Comparison of ENCODE assay signal across 8 mouse cellular contexts in genomic region chr14:87415808-87416721, GRCm38 (mm10). TPM values are rescaled to one million over a fixed set of nuclear protein-coding genes. Genes with fewer than 3 reads are reported as not detected.
A peak's percentile ranks its signal among the peaks of the same experiment; 100 is the strongest.
DNase-seq lines count a peak whose midpoint lies in the region; ATAC-seq lines count a peak whose summit lies in the region.

Gene Tdrd3 (plus strand): TSS chr14:87416639.

- H3K9ac ChIP-seq in hindbrain, embryonic 16.5 days (ENCODE audit: low read depth, low read length) = peak within 1 kb of the TSS; percentile 98

- ATAC-seq in hindbrain, embryonic 16.5 days = peak; percentile 97

- H3K79me2 ChIP-seq in macrophage (ENCODE audit: inconsistent target) = peaks cover 31% of the 10 kb centered on the region

- peak within 1 kb of the TSS; percentile 59 for H3K4me2 ChIP-seq in hindbrain, embryonic 16.5 days (ENCODE audit: low read length)

- H3K4me3 ChIP-seq in hindbrain, embryonic 16.5 days (ENCODE audit: low read length) = peak within 1 kb of the TSS; percentile 90
- H3K4me3 ChIP-seq in macrophage (ENCODE audit: inconsistent target) = peak within 1 kb of the TSS; percentile 66

- H3K36me3 ChIP-seq in hindbrain, embryonic 16.5 days (ENCODE audit: control insufficient read depth, insufficient read depth, low read length) = no peaks in the 10 kb centered on the region
- no peaks in the 10 kb centered on the region for H3K36me3 ChIP-seq in macrophage (ENCODE audit: inconsistent target)

- no peaks in the 10 kb centered on the region for H3K27me3 ChIP-seq in hindbrain, embryonic 16.5 days (replicated peaks; ENCODE audit: control insufficient read depth, insufficient read depth, low read length)

- DNase-seq in WW6 (ENCODE audit: low read depth, low spot score) = peak; percentile 75
- DNase-seq in cerebellum, postnatal 4 days (ENCODE audit: low spot score in 2 of 2) = peak; percentile 75 to 92
- DNase-seq in gastrocnemius, adult 18-20 months (ENCODE audit: low spot score) = peak; percentile 94
- DNase-seq in left cerebral cortex, adult 18-20 months (ENCODE audit: low spot score in 2 of 2) = peak; percentile 92 to 96
- DNase-seq in right cerebral cortex, adult 18-20 months = peak; percentile 97
- peak; percentile 66 for DNase-seq in urinary bladder, postnatal 10 days (ENCODE audit: low spot score)

- H3K27ac ChIP-seq in hindbrain, embryonic 16.5 days (ENCODE audit: low read depth, low read length) = peak within 1 kb of the TSS; percentile 99
- H3K27ac ChIP-seq in macrophage = peak within 1 kb of the TSS; percentile 63

- H3K4me1 ChIP-seq in hindbrain, embryonic 16.5 days (ENCODE audit: control insufficient read depth, insufficient read depth, low read depth, low read length) = peaks cover 10% of the 10 kb centered on the region

- under 1% methylated on average over 76 of the region's 85 CpGs for WGBS in hindbrain, embryonic 16.5 days
- WGBS in macrophage (ENCODE audit: missing documents) = 0% methylated on average over 85 of the region's 85 CpGs

- H3K9me3 ChIP-seq in hindbrain, embryonic 16.5 days (ENCODE audit: control insufficient read depth, low read length) = no peaks in the 10 kb centered on the region

RNA-seq across cellular contexts. Expression of gene Tdrd3, which starts in this region (rescaled TPM):
- 10 to 100 TPM; 21.9 to 23.4 TPM for total RNA-seq in gastrocnemius, adult 18-20 months (2021)
- 37.7 and 41.6 TPM in 2 replicates for polyA plus RNA-seq in hindbrain, embryonic 16.5 days (2015; fragmentation: Nextera tagmentation; extraction: Ambion mirVana)
- total RNA-seq in left cerebral cortex, adult 18-20 months (2021) = 10 to 100 TPM; 27.7 to 30.9 TPM
- total RNA-seq in macrophage (2018; cell fraction: chromatin; rRNA removed) = 10 to 100 TPM; 14.5 to 69.3 (median 53.6) TPM
- total RNA-seq in macrophage (2018; cell fraction: cytosol; rRNA removed) = 10 to 100 TPM in 24 of 26 experiments, 1 to 10 TPM in 2; 8.5 to 18.2 (median 13.5) TPM
- total RNA-seq in macrophage (2018; cell fraction: nucleus; rRNA removed) = 10 to 100 TPM in 23 of 26 experiments, 1 to 10 TPM in 3; 7.3 to 58.5 (median 24.9) TPM
- polyA plus RNA-seq in macrophage (2018) = 11.4 to 21.7 TPM (median 13.5 TPM) in 3 replicates

Comparison
In these comparisons a context has a peak if more than half of its experiments do, and no peak if none do; other contexts are left out.
1. Peak in every context shown above with its lines: DNase-seq, ATAC-seq, H3K4me3 ChIP-seq and H3K27ac ChIP-seq.